Mouse (Mus musculus): Measurements from ENCODE around the gene Dmrt1.

GRCm38 (mm10) chr19:25598626-25599025 is 93.2 kb downstream of the Dmrt1 start:
- TF ChIP-seq CTCF (IDR thresholded peaks at IDR 0.05; ENCODE audit: low read depth, low read length): no peak
- TF ChIP-seq POLR2A (IDR thresholded peaks at IDR 0.05; ENCODE audit: borderline replicate concordance, low read depth, low read length): no peak
